Mouse (Mus musculus) ES-Bruce4 (cell line): Measurements from ENCODE around the gene Agt. TPM values are rescaled to one million over a fixed set of nuclear protein-coding genes. Genes with fewer than 3 reads are reported as not detected.

Experiments used
- H3K27ac ChIP-seq: 2 replicates; pipeline ENCODE4 v1.5.1; 2012; ENCODE audit warnings: low read length, inconsistent platforms; ENCODE audit not compliant: insufficient read depth
- H3K27me3 ChIP-seq: 2 replicates; pipeline ENCODE4 v1.6.1; 2012; ENCODE audit warnings: mild to moderate bottlenecking, low read length, inconsistent platforms; ENCODE audit not compliant: control insufficient read depth, poor library complexity, insufficient read depth, severe bottlenecking
- H3K36me3 ChIP-seq: 2 replicates; pipeline ENCODE4 v1.6.1; 2012; ENCODE audit warnings: inconsistent platforms, mild to moderate bottlenecking, low read length, moderate library complexity; ENCODE audit not compliant: control insufficient read depth, poor library complexity, insufficient read depth, severe bottlenecking
- H3K4me1 ChIP-seq: one replicate; pipeline ENCODE4 v1.8.1; 2011; ENCODE audit warnings: low read length; ENCODE audit not compliant: control insufficient read depth, insufficient read depth
- H3K4me3 ChIP-seq: 2 replicates; pipeline ENCODE4 v1.5.1; 2011; ENCODE audit warnings: low read depth, mild to moderate bottlenecking, low read length
- H3K9ac ChIP-seq: 2 replicates; pipeline ENCODE4 v1.6.1; 2012; ENCODE audit warnings: low read depth, mild to moderate bottlenecking, inconsistent platforms; ENCODE audit not compliant: poor library complexity, severe bottlenecking
- H3K9me3 ChIP-seq: replicated peaks from 2 replicates; pipeline ENCODE4 v1.6.1; 2012; ENCODE audit warnings: mild to moderate bottlenecking, low read length, inconsistent platforms; ENCODE audit not compliant: control insufficient read depth, poor library complexity, insufficient read depth, severe bottlenecking
- CTCF ChIP-seq: IDR thresholded peaks from one replicate; pipeline ENCODE4 v1.8.1; 2011; ENCODE audit warnings: low read depth, low read length
- EP300 ChIP-seq: IDR thresholded peaks from 2 replicates; pipeline ENCODE4 v1.6.1; 2011; ENCODE audit warnings: low read depth, low read length; ENCODE audit not compliant: insufficient read depth
- POLR2A ChIP-seq: IDR thresholded peaks from one replicate; pipeline ENCODE4 v1.8.1; 2011; ENCODE audit warnings: low read length; ENCODE audit not compliant: insufficient read depth
- polyA plus RNA-seq: library from polyadenylated mRNA; stranded (reverse); fragments of >200 nt; gene quantifications from 2 replicates; pipeline ENCODE4 v1.2.4, GENCODE M21; 2011; ENCODE audit warnings: low read depth; ENCODE audit not compliant: missing spikeins, insufficient read depth, insufficient read length

Gene Agt
- not detected in 2 replicates for polyA plus RNA-seq

GRCm38 (mm10) chr8:124569593-124569992, at the start of gene Agt:
Gene Agt (minus strand): TSS chr8:124569706.
- H3K9me3 ChIP-seq = no peaks in the 10 kb centered on the region
- H3K27ac ChIP-seq = no peak within 1 kb of the TSS
- H3K4me1 ChIP-seq = no peaks in the 10 kb centered on the region
- TF ChIP-seq CTCF = no peak
- no peak for TF ChIP-seq EP300
- TF ChIP-seq POLR2A = no peak
- no peaks in the 10 kb centered on the region for H3K36me3 ChIP-seq
- no peak within 1 kb of the TSS for H3K4me3 ChIP-seq
- no peaks in the 10 kb centered on the region for H3K27me3 ChIP-seq
- H3K9ac ChIP-seq = no peak within 1 kb of the TSS

DNA sequence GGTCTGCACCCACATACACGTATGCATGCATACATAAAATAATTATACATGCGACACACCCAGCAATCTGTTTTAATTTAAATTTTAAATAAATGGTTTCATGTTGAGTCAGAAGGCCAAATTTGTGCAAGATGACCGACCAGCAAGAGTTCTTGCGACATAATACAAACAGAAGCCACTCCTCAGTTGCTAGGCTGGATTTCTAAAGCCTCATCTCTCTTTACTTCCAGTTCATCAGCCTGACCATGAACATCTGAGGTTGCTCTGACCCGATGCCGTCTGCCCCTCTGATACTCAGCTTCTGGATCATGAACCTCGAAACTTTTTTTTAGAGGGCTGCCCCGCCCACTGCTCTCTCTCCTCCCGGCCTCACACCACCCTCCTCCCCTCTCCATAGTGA, 48.7 kb upstream of the Agt start:
- no peaks in the 10 kb centered on the region for H3K4me1 ChIP-seq
- no peak overlapping the region for H3K4me3 ChIP-seq
- H3K9ac ChIP-seq = no peak overlapping the region
- no peaks in the 10 kb centered on the region for H3K9me3 ChIP-seq
- H3K27me3 ChIP-seq = no peaks in the 10 kb centered on the region
- no peak overlapping the region for H3K27ac ChIP-seq
- H3K36me3 ChIP-seq = no peaks in the 10 kb centered on the region
- TF ChIP-seq CTCF (no peak), EP300 (no peak), POLR2A (no peak)

DNA sequence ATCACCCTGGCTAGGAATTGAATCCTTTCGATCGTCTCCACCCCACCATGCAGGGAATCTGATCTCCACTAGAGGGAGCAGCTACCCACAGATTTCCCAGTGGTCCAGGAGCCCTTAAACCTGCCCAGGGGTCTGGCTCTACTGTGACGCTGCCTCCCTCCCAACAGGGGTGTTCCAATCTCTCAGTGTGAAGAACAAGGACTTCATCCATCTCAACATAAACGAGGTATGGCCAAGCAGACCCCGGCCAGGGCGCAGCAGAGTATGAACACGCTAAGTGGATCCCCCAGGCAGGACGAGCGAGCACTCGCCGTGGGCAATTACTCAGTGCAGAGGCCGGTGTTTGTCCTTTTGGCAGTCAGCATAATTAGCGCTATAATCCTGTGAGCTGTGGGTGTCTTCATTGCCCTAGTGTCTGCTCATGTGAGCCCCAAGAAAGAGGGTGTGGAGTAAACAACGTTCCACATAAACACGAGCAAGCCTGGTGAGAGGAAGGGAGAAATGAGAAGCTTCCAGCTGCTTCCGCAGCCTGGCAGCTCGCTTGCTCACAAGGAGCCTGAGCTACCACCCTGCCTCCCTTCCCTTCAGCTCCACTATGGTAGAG, 47.9 kb upstream of the Agt start:
- H3K4me1 ChIP-seq = no peaks in the 10 kb centered on the region
- H3K4me3 ChIP-seq = peak overlapping the region; percentile 66
- H3K27me3 ChIP-seq = no peaks in the 10 kb centered on the region
- H3K9me3 ChIP-seq = no peaks in the 10 kb centered on the region
- peak overlapping the region; percentile 8; the same call in 1 of the 2 replicates for H3K9ac ChIP-seq
- no peak overlapping the region for H3K27ac ChIP-seq
- peak; percentile 83 for TF ChIP-seq CTCF
- no peak for TF ChIP-seq POLR2A
- no peaks in the 10 kb centered on the region for H3K36me3 ChIP-seq

DNA sequence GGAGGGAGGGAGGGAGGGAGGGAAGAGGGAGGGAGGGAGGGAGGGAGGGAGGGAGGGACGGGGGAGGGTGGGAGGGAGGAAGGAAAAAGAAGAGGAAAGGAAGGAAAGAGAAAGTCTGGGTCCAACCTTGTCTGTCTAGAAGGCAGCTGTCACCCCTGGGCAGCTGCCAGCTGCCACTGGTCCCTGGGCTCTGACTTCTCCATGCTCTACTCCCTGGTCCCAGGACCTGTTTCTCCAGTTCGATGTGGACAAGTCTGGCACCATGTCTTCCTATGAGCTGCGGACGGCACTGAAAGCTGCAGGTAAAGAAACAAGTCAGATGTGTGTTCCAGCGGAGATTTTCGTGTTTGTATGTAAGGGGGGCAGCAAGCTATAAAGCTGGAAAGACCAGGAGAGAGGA, 44.8 kb upstream of the Agt start:
- Histone ChIP-seq H3K9me3 (no peaks in the 10 kb centered on the region), H3K9ac (no peak overlapping the region), H3K36me3 (no peaks in the 10 kb centered on the region), H3K27me3 (no peaks in the 10 kb centered on the region), H3K4me3 (no peak overlapping the region), H3K27ac (no peak overlapping the region), H3K4me1 (no peaks in the 10 kb centered on the region)
- TF ChIP-seq POLR2A (no peak), EP300 (no peak), CTCF (no peak)

GRCm38 (mm10) chr8:124608972-124609353, 39.5 kb upstream of the Agt start:
- Histone ChIP-seq H3K36me3 (no peaks in the 10 kb centered on the region), H3K9me3 (no peaks in the 10 kb centered on the region), H3K4me1 (no peaks in the 10 kb centered on the region), H3K27me3 (no peaks in the 10 kb centered on the region), H3K27ac (no peak overlapping the region), H3K4me3 (no peak overlapping the region), H3K9ac (no peak overlapping the region)
- TF ChIP-seq EP300 = no peak
- no peak for TF ChIP-seq CTCF
- no peak for TF ChIP-seq POLR2A

DNA sequence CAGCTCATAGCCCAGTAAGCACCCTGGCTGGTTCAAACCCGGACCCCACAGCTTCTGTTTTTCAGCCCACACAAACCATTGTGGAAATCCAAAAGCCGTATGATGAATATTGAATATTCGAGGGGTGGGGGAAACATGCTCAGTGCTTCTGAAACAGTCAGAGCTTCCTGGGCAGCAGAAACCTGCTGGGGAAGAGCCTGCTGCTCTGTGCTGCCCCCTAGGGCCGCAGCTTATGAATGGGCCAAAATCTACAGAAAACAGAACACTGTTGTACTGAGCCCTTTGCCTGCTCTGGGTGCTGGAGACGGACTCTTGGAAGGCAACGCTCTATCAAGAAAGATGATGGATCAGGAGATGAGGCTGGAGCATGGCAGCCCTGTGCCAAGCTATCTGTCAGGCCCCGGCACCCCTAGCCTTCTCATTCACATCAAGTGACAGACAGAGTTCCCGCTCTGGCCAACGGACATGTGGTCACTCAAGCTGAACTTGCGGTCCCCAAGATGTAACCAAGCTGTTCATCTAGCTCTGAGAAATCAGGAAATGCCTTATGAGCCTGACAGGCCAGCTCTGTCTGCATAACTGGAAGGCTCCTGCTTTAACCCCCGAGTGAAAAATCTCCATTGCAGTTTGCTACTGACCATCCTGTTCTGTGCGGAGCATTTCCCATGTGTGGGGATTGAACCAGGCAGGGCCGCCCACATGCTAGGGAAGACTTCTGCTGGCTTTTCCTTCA, 38.9 kb upstream of the Agt start:
- no peak overlapping the region for H3K9ac ChIP-seq
- H3K9me3 ChIP-seq = no peaks in the 10 kb centered on the region
- H3K4me1 ChIP-seq = no peaks in the 10 kb centered on the region
- H3K36me3 ChIP-seq = no peaks in the 10 kb centered on the region
- TF ChIP-seq EP300 (no peak), CTCF (peak; percentile 88)
- no peak overlapping the region for H3K27ac ChIP-seq
- H3K27me3 ChIP-seq = no peaks in the 10 kb centered on the region
- no peak overlapping the region for H3K4me3 ChIP-seq
